32 mouse cellular contexts compared by ENCODE assay signal in the genomic region with DNA sequence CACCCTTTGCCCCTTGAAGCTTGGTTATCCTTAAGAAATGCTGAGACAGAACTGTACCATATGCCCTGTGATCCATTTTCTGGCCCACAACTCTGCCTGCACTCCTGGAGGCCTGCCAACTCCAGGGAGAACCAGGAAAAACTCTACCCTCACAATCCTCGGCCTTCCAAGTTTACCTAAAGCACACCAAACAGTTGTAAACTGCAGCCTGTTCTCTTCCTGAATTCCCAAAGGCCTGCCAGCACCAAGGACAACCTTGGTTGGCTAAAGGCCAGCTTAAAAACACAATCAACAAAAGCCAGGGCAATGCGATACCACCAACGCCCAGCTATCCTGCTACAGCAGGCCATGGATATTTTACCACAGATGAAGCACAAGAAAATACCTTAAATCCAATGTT.
A peak's percentile ranks its signal among the peaks of the same experiment; 100 is the strongest.
DNase-seq lines count a peak whose midpoint lies in the region; ATAC-seq lines count a peak whose summit lies in the region.
"Had no signal": no experiment of that assay in that cellular context is flagged by ENCODE, and none has a peak within 500 bp of the region (broad histone marks: within the 10 kb centered on the region; RNA-seq: fewer than 3 reads in every experiment).

No protein-coding gene starts in this region.

- no peak overlapping the region for H3K4me3 ChIP-seq in embryonic facial prominence, embryonic 14.5 days (ENCODE audit: low read depth, low read length)
- no peak overlapping the region for H3K4me3 ChIP-seq in embryonic facial prominence, embryonic 10.5 days
- no peak overlapping the region for H3K4me3 ChIP-seq in kidney, embryonic 16.5 days (ENCODE audit: low read length)
- H3K4me3 ChIP-seq: embryonic facial prominence, embryonic 12.5 days; erythroblast, embryonic 14.5 days; forebrain, embryonic 12.5 days; heart, embryonic 13.5 days; layer of hippocampus, adult 2 months; limb, embryonic 12.5 days; midbrain, embryonic 10.5 days; myocyte; neural tube, embryonic 13.5 days had no signal

- no peak overlapping the region for H3K4me2 ChIP-seq in embryonic facial prominence, embryonic 14.5 days (ENCODE audit: low read depth, low read length)
- no peak overlapping the region for H3K4me2 ChIP-seq in kidney, embryonic 16.5 days (replicated peaks; ENCODE audit: low read depth, low read length)
- H3K4me2 ChIP-seq: embryonic facial prominence, embryonic 12.5 days; forebrain, embryonic 12.5 days; heart, embryonic 13.5 days; limb, embryonic 12.5 days; liver, embryonic 11.5 days; neural tube, embryonic 13.5 days had no signal

- no peaks in the 10 kb centered on the region for H3K27me3 ChIP-seq in embryonic facial prominence, embryonic 14.5 days (replicated peaks; ENCODE audit: control insufficient read depth, insufficient read depth, low read length)
- no peaks in the 10 kb centered on the region for H3K27me3 ChIP-seq in embryonic facial prominence, embryonic 10.5 days (replicated peaks; ENCODE audit: low read depth, poor library complexity, severe bottlenecking)
- no peaks in the 10 kb centered on the region for H3K27me3 ChIP-seq in kidney, embryonic 16.5 days (ENCODE audit: insufficient read depth, low read length)
- H3K27me3 ChIP-seq: CH12.LX; embryonic facial prominence, embryonic 12.5 days; forebrain, embryonic 12.5 days; heart, embryonic 13.5 days; limb, embryonic 12.5 days; neural tube, embryonic 13.5 days; Patski had no signal

- WGBS in embryonic facial prominence, embryonic 14.5 days: 65% methylated on average over 3 of the region's 3 CpGs
- 76% methylated on average over 3 of the region's 3 CpGs for WGBS in embryonic facial prominence, embryonic 10.5 days
- WGBS in kidney, embryonic 16.5 days: 56% methylated on average over 3 of the region's 3 CpGs

- no peaks in the 10 kb centered on the region for H3K9me3 ChIP-seq in embryonic facial prominence, embryonic 14.5 days (ENCODE audit: control insufficient read depth, low read length)
- H3K9me3 ChIP-seq in embryonic facial prominence, embryonic 10.5 days: no peaks in the 10 kb centered on the region
- no peaks in the 10 kb centered on the region for H3K9me3 ChIP-seq in kidney, embryonic 16.5 days (ENCODE audit: low read length)
- H3K9me3 ChIP-seq: embryonic facial prominence, embryonic 12.5 days; forebrain, embryonic 12.5 days; G1E; heart, embryonic 13.5 days; limb, embryonic 12.5 days; midbrain, embryonic 10.5 days; neural tube, embryonic 13.5 days had no signal

- peak; percentile 53; the same call in 1 of the 2 replicates for ATAC-seq in embryonic facial prominence, embryonic 14.5 days (ENCODE audit: low read depth)
- ATAC-seq in kidney, embryonic 16.5 days (ENCODE audit: low FRiP score, low TSS enrichment): no peak
- ATAC-seq: hindbrain, postnatal 0 days; intestine, embryonic 16.5 days; midbrain, embryonic 16.5 days; Patski had no signal

- DNase-seq in embryonic facial prominence, embryonic 14.5 days (ENCODE audit: low spot score): peak; percentile 41
- DNase-seq in embryonic facial prominence, embryonic 10.5 days (ENCODE audit: low spot score): no peak
- DNase-seq in kidney, postnatal 36 days: peak; percentile 1 to 32
- peak; percentile 53 to 67 for DNase-seq in cerebellum, postnatal 10 days
- DNase-seq in cerebellum, postnatal 36 days: peak; percentile 15 to 24
- DNase-seq in right cerebral cortex, postnatal 10 days (ENCODE audit: low spot score in 2 of 2): no peak
- DNase-seq: adrenal gland, postnatal 36 days; B cell, adult 2 months; gastrocnemius, postnatal 25 days; heart, adult 18-20 months; heart, postnatal 14 days; lung, adult 2 months; retina, postnatal 1 day; right cerebral cortex, postnatal 4 days; thymus, postnatal 14 days had no signal

- H3K27ac ChIP-seq in embryonic facial prominence, embryonic 14.5 days (replicated peaks; ENCODE audit: low read depth, low read length): no peak overlapping the region
- no peak overlapping the region for H3K27ac ChIP-seq in embryonic facial prominence, embryonic 10.5 days (replicated peaks)
- H3K27ac ChIP-seq in kidney, embryonic 16.5 days (ENCODE audit: low read length): no peak overlapping the region
- H3K27ac ChIP-seq: embryonic facial prominence, embryonic 12.5 days; forebrain, embryonic 12.5 days; heart, embryonic 13.5 days; hindbrain, postnatal 0 days; layer of hippocampus, adult 2 months; limb, embryonic 12.5 days; midbrain, embryonic 10.5 days; neural tube, embryonic 13.5 days had no signal

- H3K4me1 ChIP-seq in embryonic facial prominence, embryonic 14.5 days (ENCODE audit: control insufficient read depth, insufficient read depth, low read length): peaks cover 3% of the 10 kb centered on the region; the same call in 1 of the 2 replicates
- peaks cover 14% of the 10 kb centered on the region for H3K4me1 ChIP-seq in embryonic facial prominence, embryonic 10.5 days
- H3K4me1 ChIP-seq in kidney, embryonic 16.5 days (ENCODE audit: insufficient read depth, low read length): no peaks in the 10 kb centered on the region
- H3K4me1 ChIP-seq: forebrain, embryonic 12.5 days; heart, embryonic 13.5 days; midbrain, embryonic 10.5 days; neural tube, embryonic 13.5 days had no signal

- no peaks in the 10 kb centered on the region for H3K36me3 ChIP-seq in embryonic facial prominence, embryonic 14.5 days (ENCODE audit: control insufficient read depth, insufficient read depth, low read length)
- no peaks in the 10 kb centered on the region for H3K36me3 ChIP-seq in embryonic facial prominence, embryonic 10.5 days (replicated peaks)
- H3K36me3 ChIP-seq in kidney, embryonic 16.5 days (ENCODE audit: insufficient read depth, low read length): no peaks in the 10 kb centered on the region
- H3K36me3 ChIP-seq: embryonic facial prominence, embryonic 12.5 days; forebrain, embryonic 12.5 days; G1E; heart, embryonic 13.5 days; limb, embryonic 12.5 days; midbrain, embryonic 10.5 days; neural tube, embryonic 13.5 days had no signal

- H3K9ac ChIP-seq in embryonic facial prominence, embryonic 14.5 days (ENCODE audit: low read depth, low read length): no peak overlapping the region
- no peak overlapping the region for H3K9ac ChIP-seq in kidney, embryonic 16.5 days (replicated peaks; ENCODE audit: low read length)
- H3K9ac ChIP-seq: embryonic facial prominence, embryonic 12.5 days; forebrain, embryonic 12.5 days; heart, embryonic 13.5 days; limb, embryonic 12.5 days; neural tube, embryonic 13.5 days had no signal

Comparison
In these comparisons a context has a peak if more than half of its experiments do, and no peak if none do; other contexts are left out.
1. DNase-seq: peak in embryonic facial prominence, embryonic 14.5 days (single experiment), kidney, postnatal 36 days (2 of 2), cerebellum, postnatal 10 days (2 of 2) and cerebellum, postnatal 36 days (2 of 2); none in embryonic facial prominence, embryonic 10.5 days (single experiment) and right cerebral cortex, postnatal 10 days (0 of 2).